Mouse (Mus musculus): ENCODE data around the gene Aldh3b1. TPM values are rescaled to one million over a fixed set of nuclear protein-coding genes. Genes with fewer than 3 reads are reported as not detected.
A peak's percentile ranks its signal among the peaks of the same experiment; 100 is the strongest.

Aldh3b1 gene
- total RNA-seq, 2 experiments from 2014 or later: 1.3 to 1.7 TPM

- DNase-seq (ENCODE audit: low spot score in 2 of 2): no peak
Observed at GRCm38 (mm10) chr19:3945872-3946564, 16.4 kb upstream of the Aldh3b1 start.

- DNase-seq (ENCODE audit: low spot score in 2 of 2): no peak
Observed at GRCm38 (mm10) chr19:3942986-3943735, 13.6 kb upstream of the Aldh3b1 start.

GRCm38 (mm10) chr19:3942315-3942714 lies 12.7 kb upstream of the Aldh3b1 start:
- no peak for DNase-seq (ENCODE audit: low spot score in 2 of 2)

- peak in 1 of 2 experiments; percentile 56 for DNase-seq (ENCODE audit: low spot score in 2 of 2)
Observed at GRCm38 (mm10) chr19:3935896-3936850, 6.6 kb upstream of the Aldh3b1 start.

GRCm38 (mm10) chr19:3935032-3935895 lies 5.7 kb upstream of the Aldh3b1 start, which contains the start of gene Unc93b1:
Gene Unc93b1 (plus strand): TSS chr19:3935186.
- DNase-seq (ENCODE audit: low spot score in 2 of 2): peak in 1 of 2 experiments; percentile 44

- no peak for DNase-seq (ENCODE audit: low spot score in 2 of 2)
Observed at GRCm38 (mm10) chr19:3931716-3932115, 2.1 kb upstream of the Aldh3b1 start.

GRCm38 (mm10) chr19:3930262-3931057 lies 852 bp upstream of the Aldh3b1 start:
- DNase-seq (ENCODE audit: low spot score in 2 of 2): no peak

GRCm38 (mm10) chr19:3928779-3929178 lies 829 bp downstream of the Aldh3b1 start:
- DNase-seq (ENCODE audit: low spot score in 2 of 2): no peak

- DNase-seq (ENCODE audit: low spot score in 2 of 2): no peak
Observed at GRCm38 (mm10) chr19:3927989-3928388, 1.6 kb downstream of the Aldh3b1 start.

GRCm38 (mm10) chr19:3926685-3927084 lies 2.9 kb downstream of the Aldh3b1 start:
- DNase-seq (ENCODE audit: low spot score in 2 of 2): no peak

- no peak for DNase-seq (ENCODE audit: low spot score in 2 of 2)
Observed at GRCm38 (mm10) chr19:3926279-3926678, 3.3 kb downstream of the Aldh3b1 start.

GRCm38 (mm10) chr19:3925859-3926258 lies 3.7 kb downstream of the Aldh3b1 start:
- DNase-seq (ENCODE audit: low spot score in 2 of 2): no peak

- no peak for DNase-seq (ENCODE audit: low spot score in 2 of 2)
Observed at GRCm38 (mm10) chr19:3924868-3925267, 4.7 kb downstream of the Aldh3b1 start.

- no peak for DNase-seq (ENCODE audit: low spot score in 2 of 2)
Observed at GRCm38 (mm10) chr19:3924190-3924589, 5.4 kb downstream of the Aldh3b1 start.

- DNase-seq (ENCODE audit: low spot score in 2 of 2): no peak
Observed at GRCm38 (mm10) chr19:3923586-3923985, 6.0 kb downstream of the Aldh3b1 start.

- no peak for DNase-seq (ENCODE audit: low spot score in 2 of 2)
Observed at GRCm38 (mm10) chr19:3922661-3923371, 6.8 kb downstream of the Aldh3b1 start.

- DNase-seq (ENCODE audit: low spot score in 2 of 2): no peak
Observed at GRCm38 (mm10) chr19:3919928-3920327, 9.7 kb downstream of the Aldh3b1 start.

GRCm38 (mm10) chr19:3916727-3917126 lies 12.9 kb downstream of the Aldh3b1 start:
- DNase-seq (ENCODE audit: low spot score in 2 of 2): no peak

- DNase-seq (ENCODE audit: low spot score in 2 of 2): no peak
Observed at GRCm38 (mm10) chr19:3914535-3914934, 15.1 kb downstream of the Aldh3b1 start.
